Mouse (Mus musculus) heart, postnatal 36 days (tissue): ENCODE results near the gene Sidt1. TPM values are rescaled to one million over a fixed set of nuclear protein-coding genes. Genes with fewer than 3 reads are reported as not detected.

ENCODE experiments used
- total RNA-seq, 2 experiments: library from RNA; stranded (reverse); gene quantifications; 2 replicates each; pipeline ENCODE4 v1.2.3; 2021

Gene Sidt1
- total RNA-seq, 2 experiments from 2014 or later: 0.38 to 0.56 TPM

Other genes starting within 250 kb of the Sidt1 start
- gene Atp6v1a, start 193.5 kb downstream of the Sidt1 start, total RNA-seq: 10 to 100 TPM; 27.5 to 27.6 TPM
- gene Naa50, start 193.4 kb downstream of the Sidt1 start, total RNA-seq: 10 to 100 TPM; 53.8 to 59.1 TPM
- gene Usf3, start 159.9 kb downstream of the Sidt1 start, total RNA-seq: 10 to 100 TPM; 16.4 to 18.8 TPM
- 10 to 100 TPM in 1 of 2 experiments, 1 to 10 TPM in 1; 8.6 to 11.1 TPM for gene Spice1, start 13.9 kb upstream of the Sidt1 start, total RNA-seq
- not detected for gene Cfap44, start 61.6 kb upstream of the Sidt1 start, total RNA-seq
- gene Boc, start 225.7 kb upstream of the Sidt1 start, total RNA-seq: 1 to 10 TPM; 4.8 to 5.9 TPM